Comparison of ENCODE assay signal across 8 mouse cellular contexts in the genomic region with DNA sequence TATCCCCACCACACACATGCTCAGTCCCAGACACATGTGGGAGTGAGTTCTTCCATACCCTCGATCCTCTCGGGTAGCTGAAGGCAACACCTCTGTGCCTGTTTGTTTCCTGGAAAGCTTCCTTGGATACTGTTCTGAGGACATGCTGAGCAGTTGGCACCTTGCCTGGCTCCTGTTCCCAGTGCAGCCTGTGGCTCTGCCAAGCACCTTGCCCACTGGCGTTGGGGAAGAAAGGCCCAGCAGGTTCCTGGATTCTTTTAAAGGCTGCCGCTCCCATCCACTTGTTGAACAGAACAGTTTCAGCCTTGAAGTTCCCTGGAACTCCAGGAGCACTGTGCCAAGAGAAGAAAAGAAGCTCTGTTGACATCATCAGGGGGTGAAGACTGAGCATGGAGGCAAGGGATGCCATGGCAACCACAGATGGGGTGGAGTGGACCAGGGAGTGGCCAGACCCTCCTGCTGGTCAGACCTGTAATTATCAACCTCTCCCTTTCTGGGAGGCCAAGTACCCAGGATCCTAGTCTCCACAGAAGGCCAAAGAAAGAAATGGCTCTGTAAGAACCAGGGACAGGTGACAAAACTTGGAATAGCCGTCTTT.
DNase-seq lines count a peak whose midpoint lies in the region; ATAC-seq lines count a peak whose summit lies in the region.

No protein-coding gene starts in this region.

- ATAC-seq in midbrain, embryonic 15.5 days (replicated peaks), result peak; percentile 63; the same call in 1 of the 2 replicates
- ATAC-seq in midbrain, embryonic 13.5 days, result no peak

- H3K4me3 ChIP-seq in midbrain, embryonic 15.5 days, result no peak overlapping the region
- no peak overlapping the region for H3K4me3 ChIP-seq in midbrain, embryonic 13.5 days (replicated peaks)

- no peak overlapping the region for H3K27ac ChIP-seq in midbrain, embryonic 15.5 days
- H3K27ac ChIP-seq in midbrain, embryonic 13.5 days, result no peak overlapping the region

- H3K27me3 ChIP-seq in midbrain, embryonic 15.5 days (replicated peaks), result no peaks in the 10 kb centered on the region
- H3K27me3 ChIP-seq in midbrain, embryonic 13.5 days, result no peaks in the 10 kb centered on the region

- H3K36me3 ChIP-seq in midbrain, embryonic 15.5 days (replicated peaks), result no peaks in the 10 kb centered on the region
- no peaks in the 10 kb centered on the region for H3K36me3 ChIP-seq in midbrain, embryonic 13.5 days

- H3K9me3 ChIP-seq in midbrain, embryonic 15.5 days, result no peaks in the 10 kb centered on the region
- no peaks in the 10 kb centered on the region for H3K9me3 ChIP-seq in midbrain, embryonic 13.5 days

- 49% methylated on average over 5 of the region's 5 CpGs for WGBS in midbrain, embryonic 15.5 days
- WGBS in midbrain, embryonic 13.5 days, result 62% methylated on average over 5 of the region's 5 CpGs

- no peak overlapping the region for H3K4me2 ChIP-seq in midbrain, embryonic 15.5 days
- H3K4me2 ChIP-seq in midbrain, embryonic 13.5 days (replicated peaks), result no peak overlapping the region

- H3K9ac ChIP-seq in midbrain, embryonic 15.5 days, result no peak overlapping the region
- H3K9ac ChIP-seq in midbrain, embryonic 13.5 days (replicated peaks), result no peak overlapping the region

- H3K4me1 ChIP-seq in midbrain, embryonic 15.5 days, result 0 out of 2 replicates have a peak, but pooled peaks cover 4% of the 10 kb centered on the region
- peaks cover 12% of the 10 kb centered on the region for H3K4me1 ChIP-seq in midbrain, embryonic 13.5 days (replicated peaks)

- DNase-seq in adrenal gland, adult 8-10 months, result peak; percentile 15
- DNase-seq in adrenal gland, adult 18-20 months (ENCODE audit: low spot score in 2 of 2), result no peak
- DNase-seq in kidney, adult 8-10 months, result peak; percentile 64 to 83
- DNase-seq in lung, postnatal 36 days, result peak; percentile 27
- no peak for DNase-seq in adipocyte (ENCODE audit: low spot score)
- no peak for DNase-seq in thymus, postnatal 25 days

Comparison
In these comparisons a context has a peak if more than half of its experiments do, and no peak if none do; other contexts are left out.
1. DNase-seq: peak in adrenal gland, adult 8-10 months (single experiment), kidney, adult 8-10 months (2 of 2) and lung, postnatal 36 days (single experiment); none in adrenal gland, adult 18-20 months (0 of 2), adipocyte (single experiment) and thymus, postnatal 25 days (single experiment).